Mouse (Mus musculus) cerebellum, adult 2 months (tissue): ENCODE measurements around the gene Ulk4.

Experiments
- CTCF ChIP-seq: fragments of 200-500 bp; IDR thresholded peaks from 2 replicates; pipeline ENCODE4 v1.5.1; 2011; ENCODE audit warnings: low read depth, mild to moderate bottlenecking, control low read depth, low read length, moderate library complexity, borderline replicate concordance; ENCODE audit not compliant: insufficient read depth
- POLR2A ChIP-seq: fragments of 200-500 bp; IDR thresholded peaks from 2 replicates; pipeline ENCODE4 v1.6.1; 2011; ENCODE audit warnings: low read length, control low read depth, borderline replicate concordance; ENCODE audit not compliant: insufficient read depth

GRCm38 (mm10) chr9:121309287-121309686 lies 32.3 kb upstream of the Ulk4 start:
- TF ChIP-seq POLR2A (no peak), CTCF (no peak)
